Mouse (Mus musculus) kidney, postnatal 14 days (tissue): Measurements from ENCODE around the gene Tbl1x.

Experiments
- DNase-seq: peaks from one replicate; pipeline ENCODE4 v3.0.0; 2022; ENCODE audit warnings: mixed read lengths

Gene Tbl1x

DNA sequence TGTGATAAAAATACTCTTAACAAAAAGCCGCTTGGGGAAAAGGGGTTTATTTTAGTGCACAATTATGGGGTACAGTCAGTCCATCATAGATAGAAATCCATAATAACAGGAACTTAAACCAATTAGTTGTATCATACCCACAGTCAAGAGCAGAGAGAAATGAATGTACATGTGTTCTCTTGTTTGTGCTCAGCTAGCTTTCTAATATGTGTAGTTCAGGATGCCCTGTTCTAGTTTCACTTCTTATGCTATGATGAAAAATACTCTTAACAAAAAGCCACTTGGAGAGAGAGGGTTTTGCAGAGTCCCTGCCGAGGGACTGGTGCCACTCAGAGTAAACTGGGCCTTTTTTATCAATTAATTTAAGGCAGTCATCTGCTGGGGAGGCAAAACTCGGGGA lies 101.1 kb downstream of the Tbl1x start:
- no peak for DNase-seq

- DNase-seq: no peak
Measured at GRCm38 (mm10) chrX:77613041-77613440, 102.2 kb downstream of the Tbl1x start.

DNA sequence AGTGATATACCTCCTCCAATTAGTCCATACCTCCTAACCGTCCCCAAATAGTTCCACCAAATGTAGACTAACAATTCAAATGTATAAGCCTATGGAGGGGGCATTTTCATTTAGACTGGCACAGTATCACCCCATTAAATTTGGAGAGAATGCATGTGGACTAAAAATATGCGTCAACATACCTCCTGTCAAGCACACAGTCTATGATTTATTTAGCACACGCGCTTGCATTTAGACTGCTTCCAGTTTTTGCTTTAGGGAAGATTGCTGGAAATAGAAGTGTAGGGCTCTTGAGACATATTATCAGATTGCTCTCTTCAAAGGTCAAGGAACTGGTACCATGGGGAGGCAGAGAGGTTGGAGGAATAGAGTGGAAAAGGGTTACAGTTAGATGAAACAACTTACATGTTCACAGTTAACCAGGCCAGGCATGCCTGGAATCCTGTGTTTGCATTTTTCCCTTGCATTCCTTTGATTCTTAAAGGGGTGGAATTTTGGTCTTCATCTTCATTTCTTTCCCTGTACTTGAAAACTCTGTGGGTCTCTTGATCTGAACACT lies 105.0 kb downstream of the Tbl1x start:
- DNase-seq: no peak

DNA sequence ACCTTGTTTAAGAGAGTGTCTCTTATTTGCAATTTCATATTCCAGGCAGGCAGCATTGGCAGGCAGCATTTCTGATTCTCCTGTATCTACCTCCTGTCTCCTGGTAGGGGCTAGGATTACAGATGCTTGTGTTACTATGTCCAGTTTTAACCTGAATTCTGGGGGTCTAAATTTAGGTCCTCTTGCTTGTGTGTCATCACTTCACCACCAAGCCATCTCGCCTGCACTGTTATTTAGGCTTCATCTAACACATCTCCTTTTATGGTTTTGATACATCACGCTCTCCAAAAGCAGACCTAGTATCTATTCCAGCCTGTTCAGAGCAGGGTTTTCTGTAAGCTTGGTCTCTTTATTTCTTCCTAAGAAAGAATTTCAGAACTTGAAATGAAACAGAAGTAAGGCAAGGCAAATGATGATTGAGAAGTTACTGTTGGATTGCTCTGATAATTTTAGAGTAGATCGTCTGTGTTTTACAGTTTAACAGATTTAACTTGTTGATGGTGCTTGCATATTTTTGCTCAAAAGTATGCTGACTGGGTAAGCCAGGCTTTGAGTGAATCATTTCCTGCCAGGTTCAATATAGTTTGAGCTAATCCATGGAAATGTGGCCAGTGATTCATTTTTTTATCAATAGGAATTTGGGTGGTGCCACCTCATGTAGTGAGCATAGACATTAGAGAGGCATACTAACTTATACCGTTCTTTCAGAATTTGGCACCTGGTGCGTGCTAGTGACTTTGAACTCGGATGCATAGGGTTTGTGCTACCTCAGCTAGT lies 106.7 kb downstream of the Tbl1x start:
- no peak for DNase-seq

- DNase-seq: no peak
Measured at GRCm38 (mm10) chrX:77630439-77630838, 119.6 kb downstream of the Tbl1x start.

DNA sequence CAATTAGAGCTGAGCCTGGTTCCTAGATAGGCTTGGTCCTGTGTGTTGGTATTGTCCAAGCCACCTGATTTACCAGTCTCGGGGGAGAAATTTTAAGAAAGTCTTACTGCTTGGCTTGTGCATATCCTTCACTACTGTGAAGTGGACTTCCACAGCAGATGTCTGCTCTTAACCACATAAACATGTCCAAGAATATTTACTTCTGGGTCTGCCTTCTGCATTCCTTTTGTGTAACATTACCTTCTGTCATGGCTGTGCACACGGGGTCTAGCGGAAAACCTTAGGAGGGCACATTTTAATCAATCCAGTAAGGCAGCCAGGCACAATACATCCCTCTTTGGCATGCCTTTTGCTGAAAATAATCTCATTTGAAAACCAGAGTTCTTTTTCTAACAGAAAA lies 125.7 kb downstream of the Tbl1x start:
- DNase-seq: no peak

DNA sequence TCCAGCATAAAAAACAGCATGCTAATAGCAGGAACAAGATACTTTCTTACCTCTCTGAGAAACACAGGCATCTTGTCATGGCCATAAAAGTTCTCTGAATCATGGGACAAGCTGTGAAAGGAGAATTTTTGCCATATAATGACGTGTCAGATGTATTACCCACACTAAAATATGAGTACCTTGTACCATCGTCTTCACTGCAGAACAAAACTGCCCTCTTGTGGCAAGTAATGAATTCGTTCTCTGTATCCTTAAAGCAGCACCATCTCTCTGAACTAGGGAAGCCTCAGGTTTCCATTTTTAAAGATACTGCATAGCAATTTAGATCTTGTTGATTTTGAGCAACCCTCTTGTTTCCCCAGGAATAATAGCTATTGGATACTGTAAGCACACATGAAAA lies 127.3 kb downstream of the Tbl1x start:
- DNase-seq: peak; percentile 54

DNA sequence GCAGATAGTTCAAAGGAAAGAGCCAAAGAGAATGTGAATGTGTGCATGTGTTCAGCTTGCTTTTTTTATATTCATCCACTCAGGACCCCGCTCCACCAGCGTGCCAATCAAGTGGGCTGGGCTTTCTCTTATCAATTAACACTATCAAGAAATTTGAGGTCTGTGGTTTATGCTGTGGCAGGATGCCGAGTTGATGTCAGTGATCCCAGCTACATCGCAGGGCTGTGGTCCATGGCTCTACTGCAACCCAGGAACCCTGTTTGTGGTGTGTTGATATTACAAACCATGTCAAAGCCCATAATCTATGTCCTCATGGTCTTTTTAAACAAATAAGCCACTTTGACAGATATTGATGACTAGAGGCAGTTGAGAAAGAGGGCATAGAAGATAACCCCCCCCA lies 129.5 kb downstream of the Tbl1x start:
- no peak for DNase-seq

DNA sequence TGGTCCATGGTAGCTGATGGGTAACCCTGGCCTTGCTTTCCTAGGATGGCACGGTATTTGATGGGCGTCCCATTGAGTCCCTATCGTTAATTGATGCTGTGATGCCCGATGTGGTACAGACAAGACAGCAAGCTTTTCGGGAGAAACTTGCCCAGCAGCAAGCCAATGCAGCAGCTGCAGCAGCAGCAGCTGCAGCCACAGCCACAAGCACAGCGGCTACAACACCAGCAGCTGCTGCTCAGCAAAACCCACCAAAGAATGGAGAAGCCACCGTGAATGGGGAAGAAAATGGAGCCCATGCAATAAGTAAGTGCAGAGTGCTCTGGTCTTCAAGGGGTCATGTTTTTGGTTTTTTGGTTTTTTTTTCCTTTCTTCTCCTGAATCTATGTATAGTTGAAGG lies 135.4 kb downstream of the Tbl1x start:
- no peak for DNase-seq

DNA sequence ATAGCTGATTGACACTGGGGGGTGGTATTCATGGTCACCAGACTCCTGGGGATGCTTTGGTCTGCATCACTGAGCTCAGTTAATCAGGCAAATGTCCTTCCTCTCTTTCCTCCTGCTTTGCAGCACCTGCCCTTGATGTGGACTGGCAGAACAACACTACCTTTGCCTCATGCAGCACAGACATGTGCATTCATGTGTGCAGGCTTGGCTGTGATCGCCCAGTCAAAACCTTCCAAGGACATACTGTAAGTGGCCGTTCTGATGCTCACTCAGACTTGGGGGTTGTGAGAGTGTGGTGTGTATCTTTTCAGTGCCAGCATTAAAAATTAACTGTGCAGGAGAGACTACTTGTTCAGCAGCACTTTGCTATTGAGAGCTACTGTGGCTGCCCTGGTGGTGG lies 139.4 kb downstream of the Tbl1x start:
- peak; percentile 35 for DNase-seq

GRCm38 (mm10) chrX:77662030-77662429 lies 151.2 kb downstream of the Tbl1x start:
- DNase-seq: no peak

GRCm38 (mm10) chrX:77663276-77663675 lies 152.5 kb downstream of the Tbl1x start:
- DNase-seq: no peak

- DNase-seq: no peak
Measured at GRCm38 (mm10) chrX:77665030-77665429, 154.2 kb downstream of the Tbl1x start.

DNA sequence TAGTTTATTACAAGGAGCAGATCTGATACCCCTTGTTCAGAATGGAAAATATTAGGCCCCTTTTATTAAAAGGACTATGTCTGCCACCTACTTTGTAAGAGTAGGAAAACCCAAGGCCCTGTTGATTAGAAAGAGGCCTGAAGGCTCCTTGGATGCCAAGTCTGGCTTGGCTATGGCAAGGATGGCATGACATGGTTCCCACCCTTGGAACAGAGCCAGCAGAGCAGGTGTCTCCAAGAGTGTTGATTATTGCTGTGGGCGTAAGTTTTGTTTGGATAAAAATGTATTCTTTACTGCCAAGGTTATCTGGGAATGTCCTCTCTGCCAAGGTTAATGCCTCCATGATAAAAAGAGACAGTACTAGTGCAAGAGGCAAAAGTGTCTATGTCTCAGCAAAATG lies 156.1 kb downstream of the Tbl1x start:
- no peak for DNase-seq

- no peak for DNase-seq
Measured at GRCm38 (mm10) chrX:77667441-77667840, 156.6 kb downstream of the Tbl1x start.

DNA sequence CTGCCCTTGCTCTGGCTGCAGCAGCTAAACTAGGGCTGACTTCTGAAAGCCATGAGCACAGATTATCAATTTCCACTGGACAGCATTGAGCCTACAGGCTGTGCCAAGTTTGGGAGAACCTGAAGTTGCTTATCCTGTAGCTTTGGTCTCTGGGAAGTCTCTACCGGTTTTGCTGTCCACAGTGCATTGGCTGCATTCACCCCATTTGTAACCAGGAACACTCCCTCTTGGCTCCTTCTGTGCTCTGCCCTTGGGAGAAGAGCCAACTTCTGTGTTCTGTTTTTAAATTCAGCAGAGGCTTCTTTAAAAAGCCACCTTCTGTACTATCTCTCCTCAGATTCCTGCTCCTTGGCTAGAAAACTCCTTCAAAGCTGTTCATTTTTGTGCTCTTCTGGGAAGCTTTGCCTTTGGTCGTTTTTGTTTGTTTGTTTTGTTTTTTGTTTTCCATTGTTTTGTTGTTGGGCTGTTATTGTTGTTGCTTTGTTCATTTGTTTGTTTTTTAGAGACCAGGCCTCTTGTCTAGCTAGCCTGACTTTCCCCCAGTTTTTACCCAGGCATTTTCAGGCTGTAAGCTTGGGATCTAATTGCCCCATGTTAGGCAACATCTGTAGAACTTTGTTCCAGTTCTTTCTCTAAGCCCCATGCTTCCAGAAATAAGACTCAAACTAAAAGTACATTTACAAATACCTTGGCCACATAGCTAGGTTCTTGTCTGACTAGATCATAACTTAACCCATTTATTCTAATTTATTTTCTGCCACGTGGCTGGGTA lies 159.2 kb downstream of the Tbl1x start:
- no peak for DNase-seq
